Mouse (Mus musculus) 3T3-L1 (cell line): Measurements from ENCODE around the gene Tbc1d16.
A peak's percentile ranks its signal among the peaks of the same experiment; 100 is the strongest.
"Not testable (repeated sequence)": the region's sequence is repeated elsewhere in the genome, so short reads cannot be mapped to it uniquely, and the experiment has no call there.

Experiments
- DNase-seq: peaks from one replicate; pipeline ENCODE4 v3.0.0-alpha.2; 2015; ENCODE audit warnings: low read depth, low spot score

The Tbc1d16 gene

DNA sequence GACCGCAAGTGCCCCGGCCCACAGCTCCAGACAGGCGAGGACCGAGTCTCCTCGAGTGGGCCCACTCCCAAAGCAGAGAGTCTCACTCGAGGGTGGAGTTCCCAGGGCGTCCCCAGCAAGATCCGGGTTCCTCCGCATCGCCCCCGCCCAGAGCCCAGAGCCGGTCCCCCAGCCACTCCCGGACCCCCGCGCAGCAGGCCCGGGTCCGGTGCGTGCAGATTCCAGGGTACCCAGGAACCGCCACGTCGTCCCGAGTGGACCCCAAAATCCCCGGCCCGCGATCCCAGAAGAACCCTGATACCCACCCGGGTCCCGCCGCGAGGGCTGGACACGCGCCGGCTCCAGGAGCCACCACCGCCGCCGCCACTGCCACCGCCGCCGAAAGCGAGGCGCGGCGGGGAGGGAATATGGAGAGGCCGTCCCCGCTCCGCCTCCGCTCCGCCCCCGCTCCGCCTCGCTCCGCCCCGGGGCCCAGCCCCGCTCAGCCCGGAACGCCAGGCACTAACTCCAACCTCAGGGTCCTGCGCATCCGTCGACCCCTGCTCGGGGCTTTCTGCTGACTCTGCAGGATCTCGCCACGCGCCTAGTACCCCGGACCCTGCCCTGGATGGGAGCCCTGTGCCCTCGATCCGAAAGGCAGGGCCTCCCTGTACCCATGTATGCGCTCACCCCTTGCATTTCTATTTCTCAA, at the start of gene Tbc1d16, which contains the start of gene Ccdc40:
Tbc1d16 (minus strand) TSS at position 409 of the 691 bp plus-strand sequence.
Ccdc40 (plus strand) TSS at position 482 of the 691 bp plus-strand sequence.
- DNase-seq: peak; percentile 59

- DNase-seq: peak; percentile 27
These were observed 45.1 kb upstream of the Tbc1d16 start for GRCm38 (mm10) chr11:119273186-119273930.

GRCm38 (mm10) chr11:119272492-119272891, 44.2 kb upstream of the Tbc1d16 start:
- DNase-seq: not testable (repeated sequence)

DNA sequence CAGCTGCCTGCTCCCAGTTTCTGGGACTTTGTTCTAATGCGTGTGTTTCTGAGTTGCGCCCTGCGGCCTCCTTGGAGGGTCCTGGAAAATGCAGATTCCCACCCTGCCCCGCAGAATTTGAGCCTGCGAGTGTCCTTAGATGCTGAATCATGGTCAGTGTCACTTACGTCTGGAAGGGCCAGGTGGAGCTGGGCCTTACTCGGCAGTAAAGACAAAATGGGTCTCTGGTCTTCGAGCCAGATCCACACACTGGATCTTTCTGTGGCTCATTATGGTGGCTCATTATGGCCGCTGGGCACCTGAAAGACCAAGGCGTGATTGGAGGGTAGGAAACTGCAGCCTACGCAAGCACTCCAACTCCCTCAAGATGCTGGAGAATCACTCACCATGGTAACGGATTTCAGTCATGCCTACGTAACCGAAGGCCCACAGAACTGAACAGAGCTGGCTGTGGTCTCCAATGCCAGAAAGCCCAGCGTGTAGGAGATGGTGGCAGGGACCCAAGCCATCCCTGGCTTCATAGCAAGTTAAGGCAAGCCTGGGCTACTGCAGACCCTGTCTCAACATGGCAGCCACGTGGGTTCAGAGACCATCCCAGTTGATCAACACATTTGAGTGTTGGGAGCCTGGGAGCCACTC, 40.4 kb upstream of the Tbc1d16 start:
- no peak for DNase-seq

DNA sequence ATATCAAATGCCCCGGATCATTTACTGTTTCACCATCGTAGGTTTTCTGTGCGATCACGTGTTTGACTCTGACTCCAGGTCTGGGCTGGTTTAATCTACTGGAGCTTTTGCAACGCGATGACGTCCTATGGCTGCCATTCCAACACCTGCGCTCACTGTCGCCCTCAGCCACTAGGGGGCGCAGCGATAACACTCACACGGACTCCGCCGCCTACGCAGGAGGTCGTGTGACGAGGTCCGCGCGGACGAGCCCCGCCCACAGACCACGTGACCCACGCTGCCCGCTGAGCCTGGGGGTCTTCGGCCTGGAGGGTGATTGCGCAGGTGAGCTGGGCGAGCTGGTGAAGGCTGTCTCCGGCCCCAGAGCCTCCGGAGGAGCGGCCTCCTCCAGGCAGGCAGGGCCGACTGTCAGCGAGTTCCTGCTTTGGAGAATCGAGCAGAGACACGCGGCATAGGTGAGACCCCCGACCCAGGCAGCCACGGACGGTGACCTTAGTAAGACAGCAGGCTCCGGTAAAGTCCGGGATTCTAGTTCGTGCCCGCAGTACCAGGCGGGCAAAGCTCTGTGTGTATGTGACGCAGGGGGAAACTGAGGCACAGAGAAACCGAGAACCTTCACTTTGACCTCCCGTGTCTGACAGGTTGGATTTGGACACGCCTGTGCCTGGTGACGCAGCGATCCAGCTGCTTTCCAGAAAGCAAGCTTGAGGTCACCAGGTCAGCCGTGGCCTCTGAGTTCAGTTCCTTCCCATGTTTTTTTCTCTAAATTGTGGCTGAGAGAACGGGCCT, 39.7 kb upstream of the Tbc1d16 start, which contains the start of gene Gaa:
Gaa (plus strand) TSS at position 120 of the 789 bp plus-strand sequence.
- DNase-seq: peak; percentile 96

DNA sequence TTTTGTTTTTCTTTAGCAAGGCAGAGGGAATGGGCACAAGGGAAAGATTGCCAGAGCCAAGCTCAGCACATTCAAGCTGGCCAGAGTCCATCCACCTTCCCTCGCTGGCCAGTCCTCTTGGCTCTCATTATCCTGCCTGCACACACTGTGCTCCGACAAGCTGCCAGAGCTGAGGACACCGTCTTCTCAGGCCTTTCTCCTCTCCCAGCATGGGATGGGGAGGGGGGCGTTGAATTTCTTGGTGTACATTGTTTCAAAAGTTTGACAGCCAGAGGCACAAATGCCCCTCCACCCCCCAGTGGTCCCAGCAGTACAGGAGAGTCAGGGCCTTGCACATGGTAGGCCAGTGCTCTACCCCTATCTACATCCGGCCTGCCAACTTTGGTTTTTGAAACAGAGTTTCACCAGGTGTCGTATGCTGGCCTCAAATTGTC, 39.0 kb upstream of the Tbc1d16 start:
- DNase-seq: no peak

GRCm38 (mm10) chr11:119265811-119266210, 37.5 kb upstream of the Tbc1d16 start:
- DNase-seq: no peak

- no peak for DNase-seq
These were observed 36.1 kb upstream of the Tbc1d16 start for GRCm38 (mm10) chr11:119264413-119264812.

GRCm38 (mm10) chr11:119259977-119260376, 31.7 kb upstream of the Tbc1d16 start:
- DNase-seq: no peak

DNA sequence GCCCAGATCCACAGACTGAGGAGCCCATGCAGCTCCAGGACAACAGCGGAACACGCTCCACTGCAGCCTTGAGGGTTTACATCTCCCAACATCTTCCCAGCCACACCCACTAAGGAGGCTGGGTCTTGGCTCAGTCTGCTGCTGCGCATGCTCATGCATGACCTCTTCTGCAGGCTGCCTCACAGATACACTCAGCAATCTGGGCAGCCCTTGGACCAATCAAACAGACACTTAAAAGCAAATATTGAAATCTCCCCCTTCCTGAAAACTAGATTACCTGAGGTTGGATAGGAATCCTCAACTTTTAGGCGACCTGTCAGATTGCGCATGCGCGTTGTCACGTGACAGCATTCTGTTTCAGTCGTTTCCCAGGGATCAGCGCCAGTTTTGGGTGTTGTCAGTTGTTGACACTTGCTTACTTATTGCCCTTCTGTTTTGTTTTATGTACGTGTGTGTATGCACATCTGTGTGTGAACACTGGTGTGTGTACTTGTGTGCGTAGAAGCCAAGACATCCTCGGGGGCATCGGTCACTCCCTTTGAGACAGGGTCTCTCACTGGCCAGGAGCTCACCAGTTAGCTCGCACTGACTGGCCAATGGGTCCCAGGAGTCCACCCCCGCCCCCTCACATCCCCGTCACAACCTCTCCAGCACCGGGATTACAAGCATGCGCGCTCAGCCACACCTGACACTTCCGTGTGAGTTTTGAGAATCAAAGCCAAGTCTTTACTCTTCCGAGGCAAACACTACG, 30.4 kb upstream of the Tbc1d16 start:
- DNase-seq: no peak

DNA sequence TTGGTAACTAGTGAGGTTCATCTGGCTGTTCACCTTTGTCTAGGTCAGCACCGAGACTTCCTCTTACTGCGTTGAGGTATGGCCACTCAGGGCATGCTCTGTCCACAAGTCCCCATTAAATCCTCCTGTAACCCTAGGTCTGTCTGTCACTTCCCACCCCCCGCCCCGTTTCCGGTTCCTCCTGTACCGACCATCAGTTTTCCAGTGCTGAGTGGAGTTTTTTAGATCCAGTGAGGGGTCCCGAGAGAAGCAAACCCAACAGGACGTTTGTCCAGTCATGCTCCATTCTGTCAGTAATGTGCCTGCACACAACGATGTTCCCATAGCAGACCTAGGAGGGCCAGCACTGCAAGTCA, 29.9 kb upstream of the Tbc1d16 start:
- DNase-seq: no peak

DNA sequence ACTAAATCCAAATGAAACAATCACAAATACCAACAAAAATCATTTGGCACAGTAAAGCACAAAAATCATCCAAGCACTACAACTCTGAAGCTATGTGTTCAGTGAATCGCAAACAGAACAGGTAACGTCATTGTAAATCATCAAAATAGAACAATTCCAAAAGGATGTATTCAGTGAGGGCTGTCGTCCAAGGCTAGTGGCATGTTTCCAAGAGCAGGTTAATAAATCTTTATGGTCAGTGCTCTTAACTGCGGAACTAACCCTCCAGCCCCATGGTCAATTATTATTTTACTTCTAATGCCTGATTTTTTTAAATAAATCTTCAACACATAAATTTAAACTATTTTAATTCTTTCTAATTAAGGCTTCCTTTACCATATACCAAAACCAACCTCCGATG, 28.3 kb upstream of the Tbc1d16 start:
- DNase-seq: not testable (repeated sequence)

- DNase-seq: no peak
These were observed 24.7 kb upstream of the Tbc1d16 start for GRCm38 (mm10) chr11:119252854-119253541.

GRCm38 (mm10) chr11:119250998-119251397, 22.7 kb upstream of the Tbc1d16 start:
- DNase-seq: no peak

- peak; percentile 91 for DNase-seq
These were observed 20.7 kb upstream of the Tbc1d16 start for GRCm38 (mm10) chr11:119249011-119249410.

DNA sequence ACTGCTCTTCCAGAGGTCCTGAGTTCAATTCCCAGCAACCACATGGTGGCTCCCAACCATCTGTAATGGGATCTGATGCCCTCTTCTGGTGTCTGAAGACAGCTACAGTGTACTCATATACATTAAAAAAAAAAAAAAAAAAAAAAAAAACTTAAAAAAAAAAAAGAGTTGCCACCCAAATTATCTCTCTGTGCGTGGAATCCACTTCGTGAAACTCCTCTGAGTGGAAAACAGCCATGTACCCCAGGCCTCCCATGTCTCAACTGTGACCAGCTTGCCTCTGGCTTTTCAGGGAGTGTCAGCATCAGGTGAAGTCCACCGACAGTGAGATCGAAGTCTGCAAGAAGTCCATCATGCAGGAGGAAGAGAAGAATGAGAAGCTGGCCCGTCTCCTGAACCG, 17.2 kb upstream of the Tbc1d16 start:
- not testable (repeated sequence) for DNase-seq

DNA sequence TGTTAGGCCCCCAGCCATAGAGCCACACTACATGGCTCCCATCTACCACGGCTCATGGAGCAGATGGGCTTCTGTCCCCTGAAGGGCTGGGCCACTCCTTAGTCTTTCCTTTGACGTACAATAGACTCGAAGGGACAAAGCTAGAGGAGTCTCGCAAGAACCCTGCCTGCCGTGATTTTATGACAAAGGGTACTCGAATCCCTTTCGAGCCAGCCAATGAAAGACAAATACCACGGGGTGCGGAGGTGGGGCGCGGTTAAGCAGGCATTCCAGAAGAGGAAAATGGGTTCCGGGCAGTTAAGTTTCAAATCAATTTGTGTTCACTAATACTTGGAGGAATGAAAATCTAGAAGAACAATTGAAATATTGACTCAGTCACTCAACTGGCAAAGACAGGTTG, 11.2 kb upstream of the Tbc1d16 start:
- no peak for DNase-seq

- DNase-seq: no peak
These were observed 10.0 kb upstream of the Tbc1d16 start for GRCm38 (mm10) chr11:119238305-119238721.

DNA sequence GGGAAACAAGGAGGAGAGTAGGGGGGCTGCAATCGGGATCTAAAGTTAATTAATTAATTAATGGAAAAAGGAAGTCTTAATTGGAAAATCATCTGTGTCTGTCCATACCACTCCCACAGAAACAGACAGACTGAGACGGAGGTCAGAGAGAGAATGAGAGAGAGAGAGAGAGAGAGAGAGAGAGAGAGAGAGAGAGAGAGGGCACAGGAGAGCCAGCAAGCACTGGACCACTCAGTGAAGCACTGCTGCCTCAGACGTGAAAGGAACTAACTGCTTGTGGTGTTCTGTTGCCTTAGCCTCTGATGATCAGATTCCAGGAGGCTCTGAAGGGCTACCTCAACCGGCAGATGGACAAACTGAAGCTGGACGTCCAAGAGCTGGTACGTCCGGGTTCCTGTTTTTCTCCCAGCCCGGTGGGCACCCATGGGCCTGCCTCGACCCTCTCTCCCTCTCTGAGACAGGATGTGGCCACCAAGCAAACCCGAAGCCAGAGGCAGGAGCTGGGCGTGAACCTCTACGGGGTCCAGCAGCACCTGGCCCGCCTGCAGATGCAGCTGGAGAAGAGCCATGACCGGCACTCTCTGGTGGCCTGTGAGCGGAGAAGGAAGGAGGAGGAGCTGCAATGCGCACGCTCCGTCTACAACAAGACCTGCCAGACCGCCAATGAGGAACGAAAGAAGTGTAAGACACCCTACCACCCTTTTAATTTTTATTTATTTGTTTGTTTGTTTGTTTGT, 9.4 kb upstream of the Tbc1d16 start:
- DNase-seq: no peak

- no peak for DNase-seq
These were observed 8.7 kb upstream of the Tbc1d16 start for GRCm38 (mm10) chr11:119237007-119237406.
